Mouse (Mus musculus): ENCODE results near the gene Fmnl2.
A peak's percentile ranks its signal among the peaks of the same experiment; 100 is the strongest.

The Fmnl2 gene

GRCm38 (mm10) chr2:52989316-52989715 lies 131.7 kb downstream of the Fmnl2 start:
- peak; percentile 7 for DNase-seq

- DNase-seq = peak; percentile 64
These were observed 133.4 kb downstream of the Fmnl2 start for GRCm38 (mm10) chr2:52990874-52991687.

- DNase-seq = peak; percentile 46
These were observed 134.1 kb downstream of the Fmnl2 start for GRCm38 (mm10) chr2:52991688-52992194.

- DNase-seq = no peak
These were observed 135.6 kb downstream of the Fmnl2 start for GRCm38 (mm10) chr2:52993241-52993640.

- peak; percentile 42 for DNase-seq
These were observed 136.9 kb downstream of the Fmnl2 start for GRCm38 (mm10) chr2:52994526-52994925.

- DNase-seq = peak; percentile 81
These were observed 140.5 kb downstream of the Fmnl2 start for GRCm38 (mm10) chr2:52997955-52998750.

GRCm38 (mm10) chr2:52999524-52999969 lies 141.9 kb downstream of the Fmnl2 start:
- peak; percentile 30 for DNase-seq

GRCm38 (mm10) chr2:53000446-53000845 lies 142.8 kb downstream of the Fmnl2 start:
- no peak for DNase-seq

- DNase-seq = no peak
These were observed 148.5 kb downstream of the Fmnl2 start for GRCm38 (mm10) chr2:53006161-53006560.

GRCm38 (mm10) chr2:53007142-53007541 lies 149.5 kb downstream of the Fmnl2 start:
- peak; percentile 84 for DNase-seq

GRCm38 (mm10) chr2:53013051-53013450 lies 155.4 kb downstream of the Fmnl2 start:
- DNase-seq = peak; percentile 20

GRCm38 (mm10) chr2:53014451-53014850 lies 156.8 kb downstream of the Fmnl2 start:
- no peak for DNase-seq

- DNase-seq = no peak
These were observed 165.3 kb downstream of the Fmnl2 start for GRCm38 (mm10) chr2:53022982-53023381.

- peak; percentile 60 for DNase-seq
These were observed 168.6 kb downstream of the Fmnl2 start for GRCm38 (mm10) chr2:53026056-53026769.

- no peak for DNase-seq
These were observed 171.2 kb downstream of the Fmnl2 start for GRCm38 (mm10) chr2:53028868-53029267.

- peak; percentile 57 for DNase-seq
These were observed 172.2 kb downstream of the Fmnl2 start for GRCm38 (mm10) chr2:53029716-53030431.

GRCm38 (mm10) chr2:53030432-53030826 lies 172.8 kb downstream of the Fmnl2 start:
- no peak for DNase-seq

- DNase-seq = no peak
These were observed 180.6 kb downstream of the Fmnl2 start for GRCm38 (mm10) chr2:53038253-53038652.

GRCm38 (mm10) chr2:53038737-53039136 lies 181.1 kb downstream of the Fmnl2 start:
- DNase-seq = no peak

GRCm38 (mm10) chr2:53047031-53047430 lies 189.4 kb downstream of the Fmnl2 start:
- DNase-seq = no peak

- no peak for DNase-seq
These were observed 190.2 kb downstream of the Fmnl2 start for GRCm38 (mm10) chr2:53047749-53048387.

GRCm38 (mm10) chr2:53050376-53050775 lies 192.7 kb downstream of the Fmnl2 start:
- no peak for DNase-seq

All from lung, postnatal 36 days (tissue).